11 mouse cellular contexts compared by ENCODE assay signal in the genomic region with DNA sequence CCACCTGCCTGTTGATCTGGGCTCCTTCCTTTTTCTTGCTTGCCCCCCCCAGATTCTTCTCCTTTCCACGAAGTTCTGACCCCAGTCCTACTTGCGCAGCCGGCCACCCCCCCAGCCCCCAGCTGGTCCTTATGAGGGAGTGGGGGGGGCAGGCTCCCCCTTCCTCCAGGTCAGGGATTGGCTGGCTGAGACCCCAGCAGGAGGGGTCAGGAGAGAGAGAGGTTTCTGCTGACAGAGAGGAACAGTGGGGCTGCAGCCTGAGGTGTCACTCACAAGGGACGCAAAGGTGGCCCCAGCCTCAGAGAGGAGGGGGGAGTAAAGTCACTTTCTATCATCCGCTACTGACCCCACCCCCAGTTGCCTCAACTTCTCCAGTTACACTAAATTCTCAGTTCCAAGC. TPM values are rescaled to one million over a fixed set of nuclear protein-coding genes. Genes with fewer than 3 reads are reported as not detected.
A peak's percentile ranks its signal among the peaks of the same experiment; 100 is the strongest.
DNase-seq lines count a peak whose midpoint lies in the region; ATAC-seq lines count a peak whose summit lies in the region.
"Had no signal": no experiment of that assay in that cellular context is flagged by ENCODE, and none has a peak within 500 bp of the region (broad histone marks: within the 10 kb centered on the region; RNA-seq: fewer than 3 reads in every experiment).

A gene (minus strand): TSS at position 105 of the 400 bp plus-strand sequence.

- H3K4me3 ChIP-seq in brown adipose tissue, adult 24 weeks (ENCODE audit: insufficient read depth, low read depth, low read length), result no peak within 1 kb of the TSS; the same call in 1 of the 2 replicates
- no peak within 1 kb of the TSS; the same call in 1 of the 2 replicates for H3K4me3 ChIP-seq in limb, embryonic 10.5 days

- H3K4me1 ChIP-seq in brown adipose tissue, adult 24 weeks (ENCODE audit: control insufficient read depth, insufficient read depth, insufficient read length, low read length), result no peaks in the 10 kb centered on the region
- peaks cover 53% of the 10 kb centered on the region for H3K4me1 ChIP-seq in limb, embryonic 10.5 days

- peaks cover 8% of the 10 kb centered on the region; the same call in 1 of the 2 replicates for H3K27me3 ChIP-seq in limb, embryonic 10.5 days (ENCODE audit: low read depth, poor library complexity, severe bottlenecking)

- H3K36me3 ChIP-seq in limb, embryonic 10.5 days, result peaks cover 24% of the 10 kb centered on the region

- WGBS in limb, embryonic 10.5 days, result 44% methylated on average over 5 of the region's 5 CpGs

- no peak for DNase-seq in adrenal gland, postnatal 4 days (ENCODE audit: low spot score in 2 of 2)
- DNase-seq in adrenal gland, postnatal 25 days, result no peak
- peak; percentile 17 for DNase-seq in kidney, postnatal 10 days
- no peak for DNase-seq in kidney, adult 18-20 months
- no peak for DNase-seq in limb, embryonic 10.5 days (ENCODE audit: low spot score)
- DNase-seq in c-Kit-positive CD71-positive TER-119-positive erythroid progenitor cells, embryonic 14.5 days (ENCODE audit: low spot score), result no peak
- DNase-seq: cerebellum, adult 2 months; heart, postnatal 4 days had no signal

- no peak for ATAC-seq in inflammation-experienced regulatory T-cells, adult 6 months

- no peak within 1 kb of the TSS for H3K27ac ChIP-seq in brown adipose tissue, adult 24 weeks (replicated peaks; ENCODE audit: low read depth, low read length)
- H3K27ac ChIP-seq in limb, embryonic 10.5 days, result peak within 1 kb of the TSS; percentile 56

- no peaks in the 10 kb centered on the region for H3K9me3 ChIP-seq in limb, embryonic 10.5 days (replicated peaks)
- H3K9me3 ChIP-seq: G1E had no signal

RNA-seq across cellular contexts. Expression of the gene that starts here (rescaled TPM):
- 100 to 1,000 TPM in 1 of 2 experiments, 10 to 100 TPM in 1; 56.9 to 145 TPM for total RNA-seq in adrenal gland, postnatal 4 days (2021)
- total RNA-seq in adrenal gland, postnatal 25 days (2021), result not detected in 2 replicates
- 236 and 316 TPM in 2 replicates for polyA plus RNA-seq in brown adipose tissue, adult 24 weeks (2012; ENCODE audit: insufficient read depth, insufficient read length, missing spikeins)
- 0.59 and 5.3 TPM in 2 replicates for polyA plus RNA-seq in limb, embryonic 10.5 days (2016; fragmentation: Nextera tagmentation; extraction: Ambion mirVana)
- polyA plus RNA-seq in inflammation-experienced regulatory T-cells, adult 6 months (2017; shearing (Covaris generic)), result under 1 TPM; 0.16 to 0.49 (median 0.29) TPM
- total RNA-seq: G1E had no signal

Comparison
In these comparisons a context has a peak if more than half of its experiments do, and no peak if none do; other contexts are left out.
1. RNA of the gene that starts here (total RNA-seq): 56.9 to 145 TPM in adrenal gland, postnatal 4 days; not detected in adrenal gland, postnatal 25 days; every median in the first group is over 10 times any median in the second.
2. RNA of the gene that starts here (polyA plus RNA-seq): 236 to 316 TPM in brown adipose tissue, adult 24 weeks; 0.59 to 5.3 TPM in limb, embryonic 10.5 days and 0.16 to 0.49 TPM in inflammation-experienced regulatory T-cells, adult 6 months; every median in the first group is over 10 times any median in the second.